Mouse (Mus musculus): ENCODE measurements around the gene Dapk2. TPM values are rescaled to one million over a fixed set of nuclear protein-coding genes. Genes with fewer than 3 reads are reported as not detected.
A peak's percentile ranks its signal among the peaks of the same experiment; 100 is the strongest.

The Dapk2 gene
- polyA plus RNA-seq, 1 experiment from 2014 or later = 6.7 TPM

DNA sequence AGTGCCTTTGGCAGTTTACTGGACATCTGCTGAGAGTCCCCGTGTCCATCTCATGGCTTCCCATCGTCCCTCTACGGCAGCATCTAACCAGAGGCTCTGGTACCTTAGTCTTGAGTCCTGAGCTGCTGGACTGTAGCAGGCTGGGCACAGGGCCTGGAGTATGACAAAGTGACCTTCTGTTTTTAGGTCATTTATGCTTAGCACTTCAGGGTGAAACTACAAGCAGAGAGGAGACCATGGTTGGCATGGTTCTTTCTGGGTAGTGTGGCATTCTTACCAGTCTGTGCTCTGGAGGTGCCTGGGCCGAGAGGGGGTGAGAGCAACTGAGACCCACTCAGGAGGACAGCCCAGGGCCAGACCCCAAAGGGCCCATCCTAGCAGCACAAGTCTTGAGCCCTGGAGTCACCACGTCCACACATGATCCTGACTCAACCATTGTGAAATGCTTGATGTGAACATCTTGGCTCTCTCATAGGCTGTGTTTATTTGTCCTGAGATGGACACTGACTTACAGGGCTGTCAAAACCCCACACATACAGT, 15.4 kb downstream of the Dapk2 start:
- 97% methylated on average over 5 of the region's 5 CpGs for WGBS
- Histone ChIP-seq H3K27me3 (no peaks in the 10 kb centered on the region), H3K4me1 (peaks cover 6% of the 10 kb centered on the region)

DNA sequence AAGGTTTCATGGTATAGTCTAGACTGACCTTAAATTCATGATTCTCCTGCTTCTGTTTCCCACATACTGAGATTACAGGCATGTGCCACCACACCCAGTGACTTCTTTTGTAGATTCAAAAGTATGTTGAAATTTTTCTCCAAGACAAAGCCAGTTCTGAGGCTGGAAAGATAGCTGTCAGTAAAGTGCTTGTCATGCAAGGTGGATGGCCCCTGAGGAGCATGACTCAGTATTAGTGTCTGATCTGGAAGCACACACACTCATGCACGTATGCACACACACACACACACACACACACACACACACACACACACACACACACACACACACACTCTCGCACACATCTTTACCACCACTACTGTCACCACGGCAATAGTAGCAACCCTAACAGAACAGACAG, 17.0 kb downstream of the Dapk2 start:
- Histone ChIP-seq H3K9me3 (no peaks in the 10 kb centered on the region), H3K4me2 (no peak overlapping the region), H3K4me1 (0 out of 2 replicates have a peak, but pooled peaks cover 5% of the 10 kb centered on the region), H3K9ac (no peak overlapping the region), H3K27ac (no peak overlapping the region), H3K4me3 (no peak overlapping the region), H3K27me3 (no peaks in the 10 kb centered on the region), H3K36me3 (no peaks in the 10 kb centered on the region)
- no peak for ATAC-seq (ENCODE audit: insufficient number of reproducible peaks, insufficient read depth, low FRiP score, low TSS enrichment, low read depth)
- WGBS = 87% methylated on average over 3 of the region's 3 CpGs

More for the DNA sequence above, 15.4 kb downstream of the Dapk2 start:
- Histone ChIP-seq H3K9ac (no peak overlapping the region), H3K9me3 (no peaks in the 10 kb centered on the region), H3K36me3 (no peaks in the 10 kb centered on the region), H3K4me3 (no peak overlapping the region), H3K4me2 (no peak overlapping the region), H3K27ac (no peak overlapping the region)
- no peak for ATAC-seq (ENCODE audit: insufficient number of reproducible peaks, insufficient read depth, low FRiP score, low TSS enrichment, low read depth)

DNA sequence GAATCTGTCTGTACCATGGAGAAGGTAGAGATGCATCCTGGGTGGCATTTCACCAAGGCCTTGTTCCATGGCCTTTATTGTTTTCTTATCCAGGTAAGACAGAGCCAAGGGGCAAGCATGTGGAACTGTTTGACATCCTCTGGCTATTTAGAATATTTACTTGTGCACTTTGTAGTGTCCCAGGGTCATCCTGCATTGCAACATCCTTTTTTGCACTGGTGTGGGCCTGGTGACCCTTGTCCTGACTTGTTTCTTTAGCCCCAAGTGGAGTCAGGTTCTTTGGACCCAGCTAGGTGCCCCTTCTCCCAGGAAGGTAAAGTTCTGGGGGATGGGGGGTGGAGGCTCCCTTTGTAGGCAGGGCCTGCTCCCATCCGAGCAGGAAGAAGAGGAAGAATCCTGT, 20.0 kb downstream of the Dapk2 start:
- WGBS = 41% methylated on average over 1 of the region's 1 CpGs
- H3K36me3 ChIP-seq = no peaks in the 10 kb centered on the region
- ATAC-seq (ENCODE audit: insufficient number of reproducible peaks, insufficient read depth, low FRiP score, low TSS enrichment, low read depth) = no peak
- H3K27me3 ChIP-seq = no peaks in the 10 kb centered on the region
- no peak overlapping the region for H3K4me3 ChIP-seq
- H3K9ac ChIP-seq = no peak overlapping the region
- H3K4me1 ChIP-seq = peaks cover 12% of the 10 kb centered on the region
- no peak overlapping the region for H3K27ac ChIP-seq
- H3K4me2 ChIP-seq = no peak overlapping the region
- H3K9me3 ChIP-seq = no peaks in the 10 kb centered on the region

DNA sequence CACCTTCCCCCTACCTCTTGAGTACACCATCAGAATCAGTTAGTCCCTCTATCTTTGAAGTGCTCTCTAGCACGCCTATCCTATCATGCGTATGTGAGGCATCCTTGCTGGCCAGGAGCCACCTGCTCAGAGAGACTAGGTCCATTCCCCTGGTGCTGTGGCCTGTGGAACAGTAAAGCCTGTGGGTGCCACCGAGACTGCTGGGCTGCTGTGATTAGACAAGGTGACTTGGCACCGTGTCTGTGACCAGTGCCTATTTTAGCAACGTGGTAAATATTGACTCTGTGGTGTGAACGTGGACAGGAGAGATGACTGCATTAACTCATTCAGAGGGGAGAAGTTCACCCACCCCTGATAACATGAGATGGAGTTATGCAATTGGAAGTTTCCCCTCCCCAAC, 21.8 kb downstream of the Dapk2 start:
- H3K4me3 ChIP-seq = no peak overlapping the region

DNA sequence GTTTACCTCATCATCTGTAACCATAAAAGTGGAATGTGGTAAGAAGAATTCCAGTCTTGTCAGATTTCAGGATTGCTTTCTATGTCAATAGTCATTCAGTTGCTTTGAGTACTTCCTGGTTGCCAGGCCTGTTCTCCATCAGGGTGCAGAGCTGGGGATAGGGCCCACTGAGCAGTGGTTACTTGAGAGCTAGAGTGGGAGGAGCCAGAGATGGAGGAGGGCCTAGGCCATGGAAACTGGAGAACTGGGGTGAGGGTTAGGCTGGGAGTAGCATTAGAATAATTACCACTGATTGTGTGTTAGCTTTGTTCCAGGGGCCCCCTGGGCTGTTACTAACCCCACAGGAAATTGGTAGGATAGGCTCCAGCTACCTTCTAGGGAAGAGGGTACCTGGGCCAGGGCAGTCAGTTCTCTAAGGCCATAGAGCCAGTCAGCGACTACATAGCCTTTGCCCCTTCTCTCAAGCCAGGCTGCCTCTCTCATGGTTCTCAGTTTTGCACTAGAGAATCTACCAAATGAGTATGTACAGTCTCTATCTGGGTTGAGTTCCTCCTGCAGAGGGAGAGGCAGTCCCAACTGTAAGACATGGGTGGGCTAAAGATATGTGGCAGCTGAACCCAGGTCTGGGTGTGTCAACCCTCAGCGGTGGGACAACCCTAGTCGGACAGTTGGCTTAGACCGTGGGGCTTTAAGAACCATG, 23.3 kb downstream of the Dapk2 start:
- 77% methylated on average over 4 of the region's 4 CpGs for WGBS
- Histone ChIP-seq H3K4me2 (no peak overlapping the region), H3K4me3 (no peak overlapping the region), H3K27ac (peak overlapping the region; percentile 55), H3K36me3 (no peaks in the 10 kb centered on the region), H3K4me1 (peaks cover 12% of the 10 kb centered on the region), H3K9ac (no peak overlapping the region), H3K27me3 (no peaks in the 10 kb centered on the region), H3K9me3 (no peaks in the 10 kb centered on the region)
- no peak for ATAC-seq (ENCODE audit: insufficient number of reproducible peaks, insufficient read depth, low FRiP score, low TSS enrichment, low read depth)

More for the DNA sequence above, 21.8 kb downstream of the Dapk2 start:
- Histone ChIP-seq H3K9ac (no peak overlapping the region), H3K27me3 (no peaks in the 10 kb centered on the region), H3K4me1 (peaks cover 12% of the 10 kb centered on the region), H3K4me2 (no peak overlapping the region), H3K9me3 (no peaks in the 10 kb centered on the region), H3K27ac (no peak overlapping the region), H3K36me3 (no peaks in the 10 kb centered on the region)
- ATAC-seq (ENCODE audit: insufficient number of reproducible peaks, insufficient read depth, low FRiP score, low TSS enrichment, low read depth) = no peak
- 87% methylated on average over 6 of the region's 6 CpGs for WGBS

DNA sequence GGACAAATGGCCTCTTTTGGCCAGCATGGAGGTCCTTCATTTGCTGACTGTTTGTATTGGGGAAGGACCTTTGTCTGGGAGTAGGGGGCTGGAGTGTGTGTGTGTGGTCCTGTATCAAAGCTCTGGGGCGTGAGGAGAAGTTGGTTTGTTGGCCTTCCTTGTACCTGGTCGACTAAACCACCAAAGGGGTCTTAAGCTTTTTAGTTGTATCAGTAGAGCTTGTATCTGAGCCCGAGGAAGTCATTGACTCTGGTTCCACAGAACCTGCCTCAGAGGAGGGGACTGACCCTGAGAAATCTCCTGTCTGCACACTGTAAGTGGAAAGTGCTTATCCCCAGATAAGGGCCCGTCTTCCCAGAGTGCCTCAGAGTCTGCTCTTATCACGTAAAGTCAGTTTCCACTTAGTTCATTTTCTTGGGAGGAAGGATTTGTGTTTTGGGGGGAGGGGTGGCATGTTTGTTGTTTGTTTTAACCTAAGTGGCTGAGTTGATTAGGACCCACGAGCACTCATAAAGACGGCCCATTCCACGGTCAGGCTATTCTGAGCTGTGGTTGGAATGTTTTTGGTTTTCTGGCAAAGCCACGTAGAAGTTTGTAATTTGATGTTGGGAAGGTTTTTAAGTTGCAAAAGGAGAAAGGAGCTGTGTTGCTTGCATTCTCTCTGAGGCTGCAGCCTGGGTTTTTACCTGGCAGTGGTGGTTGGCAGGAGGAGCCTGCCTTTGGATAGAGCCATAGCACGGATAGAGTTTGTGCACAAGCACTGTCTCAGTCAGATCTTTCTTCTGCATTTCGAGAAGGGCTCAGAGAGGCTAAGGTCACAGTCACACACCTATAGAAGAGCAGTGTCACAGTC, 24.0 kb downstream of the Dapk2 start:
- no peak for ATAC-seq (ENCODE audit: insufficient number of reproducible peaks, insufficient read depth, low FRiP score, low TSS enrichment, low read depth)
- H3K9me3 ChIP-seq = no peaks in the 10 kb centered on the region
- no peak overlapping the region for H3K4me3 ChIP-seq
- no peak overlapping the region for H3K9ac ChIP-seq
- H3K36me3 ChIP-seq = no peaks in the 10 kb centered on the region
- peaks cover 12% of the 10 kb centered on the region for H3K4me1 ChIP-seq
- WGBS = 50% methylated on average over 11 of the region's 11 CpGs
- H3K27ac ChIP-seq = peak overlapping the region; percentile 80
- no peak overlapping the region for H3K4me2 ChIP-seq
- H3K27me3 ChIP-seq = no peaks in the 10 kb centered on the region

DNA sequence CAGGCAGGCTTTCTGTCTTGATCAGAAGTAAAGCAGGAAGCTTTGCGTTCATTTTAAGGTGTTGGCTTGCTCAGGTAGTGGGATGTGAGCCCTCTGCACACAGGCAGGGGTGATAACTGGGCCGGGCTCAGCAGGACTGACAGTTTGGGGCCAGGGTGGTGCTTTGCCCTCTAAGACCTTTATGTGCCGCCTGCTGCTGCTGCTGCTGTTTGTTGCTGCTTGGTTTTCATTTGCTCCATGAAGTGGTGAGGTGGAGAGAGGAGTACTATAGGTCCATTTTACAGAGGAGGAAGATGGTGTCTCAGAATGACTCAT, 24.6 kb downstream of the Dapk2 start:
- Histone ChIP-seq H3K36me3 (no peaks in the 10 kb centered on the region), H3K9ac (no peak overlapping the region), H3K27ac (peak overlapping the region; percentile 80), H3K4me1 (peaks cover 12% of the 10 kb centered on the region), H3K27me3 (no peaks in the 10 kb centered on the region), H3K4me2 (no peak overlapping the region), H3K9me3 (no peaks in the 10 kb centered on the region), H3K4me3 (no peak overlapping the region)
- no peak for ATAC-seq (ENCODE audit: insufficient number of reproducible peaks, insufficient read depth, low FRiP score, low TSS enrichment, low read depth)
- WGBS = 80% methylated on average over 3 of the region's 3 CpGs

DNA sequence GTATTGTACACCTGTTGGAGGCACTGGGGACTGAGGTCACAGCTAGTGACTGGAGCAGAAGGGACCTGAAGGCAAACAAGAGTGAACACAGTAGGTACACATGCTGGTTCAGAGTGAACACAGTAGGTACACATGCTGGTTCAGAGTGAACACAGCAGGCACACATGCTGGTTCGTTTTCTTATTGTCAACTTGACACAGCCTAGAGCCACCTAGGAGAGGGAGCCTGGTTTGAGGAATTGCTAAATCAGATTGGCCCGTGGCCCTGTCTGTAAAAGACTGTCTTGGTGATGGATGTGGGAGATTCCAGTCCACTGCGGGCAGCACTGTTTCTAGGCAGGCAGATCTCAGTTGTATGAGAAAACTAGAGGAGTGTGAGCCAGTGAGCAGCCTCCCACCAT, 25.0 kb downstream of the Dapk2 start:
- peaks cover 12% of the 10 kb centered on the region for H3K4me1 ChIP-seq
- ATAC-seq (ENCODE audit: insufficient number of reproducible peaks, insufficient read depth, low FRiP score, low TSS enrichment, low read depth) = no peak
- WGBS = 73% methylated on average over 3 of the region's 3 CpGs

DNA sequence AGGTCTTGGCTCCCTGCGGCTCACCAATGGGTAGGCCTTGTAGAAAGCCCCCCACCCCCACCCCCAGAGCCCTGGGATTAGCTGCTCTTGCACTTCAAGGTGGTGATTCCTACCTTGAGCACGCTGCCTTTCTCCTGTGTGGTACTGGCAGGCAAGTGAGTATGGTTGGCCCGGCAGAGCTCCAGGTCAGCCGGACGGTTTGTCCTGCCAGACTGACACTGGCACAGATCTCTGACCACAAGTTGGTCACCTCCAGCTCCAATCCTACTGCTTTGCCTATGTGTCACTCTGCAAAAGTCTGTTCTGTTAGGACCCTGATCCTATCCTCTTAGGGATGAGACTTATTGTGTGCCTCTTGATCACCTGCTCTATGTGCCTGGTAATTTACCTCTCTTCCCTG, 26.5 kb downstream of the Dapk2 start:
- H3K27me3 ChIP-seq = no peaks in the 10 kb centered on the region
- WGBS = 62% methylated on average over 5 of the region's 5 CpGs
- H3K4me3 ChIP-seq = no peak overlapping the region
- no peaks in the 10 kb centered on the region for H3K9me3 ChIP-seq
- H3K27ac ChIP-seq = no peak overlapping the region
- no peak overlapping the region for H3K4me2 ChIP-seq
- H3K4me1 ChIP-seq = peaks cover 12% of the 10 kb centered on the region
- no peaks in the 10 kb centered on the region for H3K36me3 ChIP-seq
- no peak for ATAC-seq (ENCODE audit: insufficient number of reproducible peaks, insufficient read depth, low FRiP score, low TSS enrichment, low read depth)
- H3K9ac ChIP-seq = no peak overlapping the region

More for the DNA sequence above, 25.0 kb downstream of the Dapk2 start:
- peak overlapping the region; percentile 80 for H3K27ac ChIP-seq
- H3K9me3 ChIP-seq = no peaks in the 10 kb centered on the region
- no peak overlapping the region for H3K4me3 ChIP-seq
- H3K36me3 ChIP-seq = no peaks in the 10 kb centered on the region
- H3K27me3 ChIP-seq = no peaks in the 10 kb centered on the region
- no peak overlapping the region for H3K4me2 ChIP-seq
- H3K9ac ChIP-seq = no peak overlapping the region

DNA sequence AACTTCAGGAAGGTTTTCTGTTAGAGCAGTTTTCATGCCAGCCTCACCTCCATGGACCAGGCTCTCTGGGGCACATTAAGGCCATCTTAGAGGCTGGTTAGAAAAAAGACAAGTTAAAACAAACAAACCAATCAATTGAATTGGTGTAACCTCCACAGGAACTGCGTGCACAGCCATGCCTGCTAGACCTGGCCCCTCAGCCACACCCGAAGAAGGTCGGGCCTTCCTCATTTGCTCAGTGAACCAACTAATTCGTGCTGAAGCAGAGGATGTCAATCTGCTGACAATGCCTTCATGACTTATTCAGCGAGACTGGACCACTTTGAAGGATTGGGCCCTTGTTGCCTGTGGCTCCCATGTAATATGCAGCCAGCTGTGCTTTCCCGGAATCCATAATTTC, 28.4 kb downstream of the Dapk2 start:
- Histone ChIP-seq H3K4me2 (no peak overlapping the region), H3K9ac (no peak overlapping the region), H3K9me3 (no peaks in the 10 kb centered on the region), H3K4me3 (no peak overlapping the region), H3K36me3 (no peaks in the 10 kb centered on the region), H3K27ac (0 out of 2 replicates have a peak overlapping the region, but pooled peaks have one; percentile 2), H3K4me1 (peaks cover 9% of the 10 kb centered on the region), H3K27me3 (no peaks in the 10 kb centered on the region)
- no peak for ATAC-seq (ENCODE audit: insufficient number of reproducible peaks, insufficient read depth, low FRiP score, low TSS enrichment, low read depth)
- WGBS = 40% methylated on average over 6 of the region's 6 CpGs

DNA sequence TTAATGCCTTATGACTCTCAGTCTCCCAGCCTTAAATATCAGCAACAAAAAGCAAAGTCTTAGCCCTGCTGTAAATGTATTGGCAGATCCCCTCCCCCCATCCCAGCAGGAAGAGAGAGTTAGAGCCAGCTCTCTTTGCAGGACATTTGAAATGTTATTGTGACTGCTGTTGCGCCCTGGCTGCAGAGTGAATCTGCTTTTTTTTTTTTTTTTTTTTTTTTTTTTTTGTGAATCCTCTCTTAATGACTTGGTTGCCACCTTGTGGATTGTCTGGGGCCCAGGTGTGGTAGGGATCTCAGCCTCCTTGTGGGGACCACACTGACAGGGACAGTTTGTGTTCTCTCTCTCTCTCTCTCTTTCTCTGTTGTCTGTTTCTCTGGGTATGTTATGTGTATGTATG, 31.0 kb downstream of the Dapk2 start:
- Histone ChIP-seq H3K9ac (no peak overlapping the region), H3K9me3 (no peaks in the 10 kb centered on the region), H3K4me1 (no peaks in the 10 kb centered on the region), H3K36me3 (no peaks in the 10 kb centered on the region), H3K27me3 (no peaks in the 10 kb centered on the region), H3K4me2 (no peak overlapping the region), H3K27ac (no peak overlapping the region), H3K4me3 (no peak overlapping the region)
- WGBS = 50% methylated on average over 1 of the region's 1 CpGs
- ATAC-seq (ENCODE audit: insufficient number of reproducible peaks, insufficient read depth, low FRiP score, low TSS enrichment, low read depth) = no peak

DNA sequence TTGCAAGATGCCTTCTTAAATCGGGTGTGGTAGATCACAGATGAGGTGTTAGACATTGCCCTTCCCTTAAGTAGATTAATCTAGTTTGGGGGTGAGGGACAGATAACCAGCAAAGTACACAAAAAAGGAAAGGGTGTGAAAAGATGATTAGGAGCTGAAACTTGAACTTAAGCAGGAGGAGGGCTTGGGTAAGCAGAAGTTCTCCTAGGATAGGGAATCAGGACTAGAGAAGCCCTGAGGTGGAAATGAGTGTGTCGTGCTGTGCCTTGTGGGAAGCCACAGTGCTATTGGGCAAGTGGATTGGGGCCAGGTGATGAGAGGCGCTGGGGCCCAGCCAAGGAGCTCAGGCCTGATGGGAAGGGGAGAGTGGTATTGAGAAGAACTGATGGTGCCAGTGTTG, 36.0 kb downstream of the Dapk2 start:
- no peak for ATAC-seq (ENCODE audit: insufficient number of reproducible peaks, insufficient read depth, low FRiP score, low TSS enrichment, low read depth)
- Histone ChIP-seq H3K4me2 (no peak overlapping the region), H3K4me3 (no peak overlapping the region), H3K36me3 (no peaks in the 10 kb centered on the region), H3K9ac (no peak overlapping the region), H3K27ac (no peak overlapping the region), H3K9me3 (no peaks in the 10 kb centered on the region), H3K4me1 (peaks cover 6% of the 10 kb centered on the region; the same call in 1 of the 2 replicates), H3K27me3 (no peaks in the 10 kb centered on the region)
- 73% methylated on average over 3 of the region's 3 CpGs for WGBS

Measured in embryonic facial prominence, embryonic 13.5 days (tissue).